Mouse (Mus musculus) CH12.LX (cell line): ENCODE measurements around the gene Unc13b.

ENCODE experiments used
- CTCF ChIP-seq, 2 experiments: IDR thresholded peaks in 1 of 2; conservative IDR thresholded peaks in 1 of 2; 2 replicates each; pipeline ENCODE4 v1.5.1; 2011 to 2012; ENCODE audit warnings: low read depth in 2 of 2, low read length in 2 of 2, improper control_type of control experiment in 1 of 2, inconsistent platforms in 1 of 2, mild to moderate bottlenecking in 1 of 2, moderate library complexity in 1 of 2
- MAX ChIP-seq: IDR thresholded peaks from 2 replicates; pipeline ENCODE4 v1.6.1; 2011; ENCODE audit warnings: low read length, improper control_type of control experiment
- MAZ ChIP-seq: IDR thresholded peaks from 2 replicates; pipeline ENCODE4 v1.6.1; 2012; ENCODE audit warnings: low read depth, mild to moderate bottlenecking, inconsistent platforms, low read length, improper control_type of control experiment, moderate library complexity
- MXI1 ChIP-seq: IDR thresholded peaks from 2 replicates; pipeline ENCODE4 v1.6.1; 2011; ENCODE audit warnings: mild to moderate bottlenecking, low read depth, low read length, improper control_type of control experiment
- POLR2A ChIP-seq: IDR thresholded peaks from 2 replicates; pipeline ENCODE4 v1.6.1; 2011; ENCODE audit warnings: low read depth, mild to moderate bottlenecking, improper control_type of control experiment, low read length

GRCm38 (mm10) chr4:43182474-43183168 is 123.9 kb downstream of the Unc13b start:
- TF ChIP-seq MAX, result no peak
- TF ChIP-seq POLR2A, result no peak
- TF ChIP-seq MAZ, result no peak
- TF ChIP-seq CTCF (conservative IDR thresholded peaks at IDR 0.05 in 1 of 2, IDR thresholded peaks at IDR 0.05 in 1 of 2; ENCODE audit: low read depth in 2 of 2, low read length in 2 of 2), result no peak
- no peak for TF ChIP-seq MXI1
